In genomic region chr2:26594461-26594933, GRCm38 (mm10) we compare ENCODE assay signal across 20 mouse cellular contexts. TPM values are rescaled to one million over a fixed set of nuclear protein-coding genes. Genes with fewer than 3 reads are reported as not detected.
DNase-seq lines count a peak whose midpoint lies in the region; ATAC-seq and TF ChIP-seq lines count a peak whose summit lies in the region.
"Had no signal": no experiment of that assay in that cellular context is flagged by ENCODE, and none has a peak within 500 bp of the region (broad histone marks: within the 10 kb centered on the region; RNA-seq: fewer than 3 reads in every experiment).

No protein-coding gene starts in this region.

- TF ChIP-seq POLR2A in lung, adult 2 months (IDR thresholded peaks at IDR 0.05; ENCODE audit: borderline replicate concordance, extremely low read depth, low read depth, low read length), result peak; percentile 74; the same call in 1 of the 2 replicates

- H3K36me3 ChIP-seq in heart, embryonic 12.5 days, result peaks cover 55% of the 10 kb centered on the region
- H3K36me3 ChIP-seq in liver, embryonic 12.5 days, result peaks cover 52% of the 10 kb centered on the region
- H3K36me3 ChIP-seq in stomach, embryonic 16.5 days (ENCODE audit: control insufficient read depth, insufficient read depth, low read length), result peaks cover 8% of the 10 kb centered on the region; the same call in 1 of the 2 replicates
- H3K36me3 ChIP-seq in hindbrain, embryonic 11.5 days (ENCODE audit: control insufficient read depth, insufficient read depth, low read length), result no peaks in the 10 kb centered on the region
- H3K36me3 ChIP-seq: midbrain, embryonic 13.5 days had no signal

- H3K4me1 ChIP-seq in heart, embryonic 12.5 days (replicated peaks), result peaks cover 9% of the 10 kb centered on the region; the same call in 1 of the 2 replicates
- H3K4me1 ChIP-seq in lung, adult 2 months (ENCODE audit: control insufficient read depth, insufficient read depth, low read length), result peaks cover 9% of the 10 kb centered on the region
- peaks cover 16% of the 10 kb centered on the region for H3K4me1 ChIP-seq in liver, embryonic 12.5 days
- H3K4me1 ChIP-seq in stomach, embryonic 16.5 days (ENCODE audit: control insufficient read depth, insufficient read depth, low read length), result peaks cover 7% of the 10 kb centered on the region
- no peaks in the 10 kb centered on the region for H3K4me1 ChIP-seq in hindbrain, embryonic 11.5 days (replicated peaks; ENCODE audit: control insufficient read depth, insufficient read depth, low read length)
- H3K4me1 ChIP-seq: forebrain, embryonic 13.5 days; limb, embryonic 13.5 days; midbrain, embryonic 13.5 days had no signal

- H3K4me2 ChIP-seq in heart, embryonic 12.5 days, result no peak overlapping the region
- no peak overlapping the region for H3K4me2 ChIP-seq in liver, embryonic 12.5 days
- H3K4me2 ChIP-seq in stomach, embryonic 16.5 days (ENCODE audit: low read depth, low read length), result no peak overlapping the region
- H3K4me2 ChIP-seq in hindbrain, embryonic 11.5 days (replicated peaks; ENCODE audit: low read depth, low read length), result no peak overlapping the region
- H3K4me2 ChIP-seq: embryonic facial prominence, embryonic 15.5 days; forebrain, embryonic 13.5 days; limb, embryonic 13.5 days; midbrain, embryonic 13.5 days had no signal

- H3K9me3 ChIP-seq in heart, embryonic 12.5 days (replicated peaks), result no peaks in the 10 kb centered on the region
- H3K9me3 ChIP-seq in liver, embryonic 12.5 days (replicated peaks), result no peaks in the 10 kb centered on the region
- H3K9me3 ChIP-seq in stomach, embryonic 16.5 days (replicated peaks; ENCODE audit: control insufficient read depth, low read length), result no peaks in the 10 kb centered on the region
- no peaks in the 10 kb centered on the region for H3K9me3 ChIP-seq in hindbrain, embryonic 11.5 days (ENCODE audit: control insufficient read depth, low read length)
- H3K9me3 ChIP-seq: embryonic facial prominence, embryonic 15.5 days; forebrain, embryonic 13.5 days; G1E; limb, embryonic 13.5 days; midbrain, embryonic 13.5 days had no signal

- H3K9ac ChIP-seq in heart, embryonic 12.5 days, result no peak overlapping the region
- H3K9ac ChIP-seq in liver, embryonic 12.5 days, result no peak overlapping the region
- H3K9ac ChIP-seq in stomach, embryonic 16.5 days (ENCODE audit: low read length), result no peak overlapping the region
- H3K9ac ChIP-seq in hindbrain, embryonic 11.5 days (ENCODE audit: low read depth, low read length), result no peak overlapping the region
- H3K9ac ChIP-seq: embryonic facial prominence, embryonic 15.5 days; forebrain, embryonic 13.5 days; limb, embryonic 13.5 days; midbrain, embryonic 13.5 days had no signal

- no peak overlapping the region for H3K4me3 ChIP-seq in heart, embryonic 12.5 days
- H3K4me3 ChIP-seq in lung, adult 2 months (replicated peaks; ENCODE audit: extremely low read depth, low read depth, low read length), result no peak overlapping the region
- no peak overlapping the region for H3K4me3 ChIP-seq in liver, embryonic 12.5 days
- no peak overlapping the region for H3K4me3 ChIP-seq in stomach, embryonic 16.5 days (replicated peaks; ENCODE audit: low read length)
- no peak overlapping the region for H3K4me3 ChIP-seq in hindbrain, embryonic 11.5 days (ENCODE audit: low read depth, low read length)
- H3K4me3 ChIP-seq: embryonic facial prominence, embryonic 15.5 days; forebrain, embryonic 13.5 days; limb, embryonic 13.5 days; midbrain, embryonic 13.5 days had no signal

- H3K27ac ChIP-seq in heart, embryonic 12.5 days (ENCODE audit: poor library complexity, severe bottlenecking), result no peak overlapping the region
- peak overlapping the region; percentile 53 for H3K27ac ChIP-seq in liver, embryonic 12.5 days
- H3K27ac ChIP-seq in stomach, embryonic 16.5 days (ENCODE audit: low read length), result peak overlapping the region; percentile 77; the same call in 1 of the 2 replicates
- H3K27ac ChIP-seq in hindbrain, embryonic 11.5 days (ENCODE audit: low read depth, low read length), result no peak overlapping the region
- H3K27ac ChIP-seq: embryonic facial prominence, embryonic 15.5 days; forebrain, embryonic 13.5 days; gastrocnemius, adult 2 months; limb, embryonic 13.5 days; midbrain, embryonic 13.5 days had no signal

- no peak for DNase-seq in heart, postnatal 10 days
- DNase-seq in lung, adult 2 months, result no peak
- no peak for DNase-seq in lung, postnatal 4 days
- no peak for DNase-seq in thymus, postnatal 0 days (ENCODE audit: low spot score)
- DNase-seq in hindbrain, embryonic 11.5 days (ENCODE audit: low spot score), result no peak

- TF ChIP-seq CTCF in lung, adult 2 months (IDR thresholded peaks at IDR 0.05; ENCODE audit: insufficient read depth, low read length), result 0 out of 2 replicates have a peak, but pooled peaks have one; percentile 9

- ATAC-seq in heart, embryonic 12.5 days (ENCODE audit: insufficient number of reproducible peaks, low FRiP score), result peak; percentile 5; the same call in 1 of the 2 replicates
- peak; percentile 25 for ATAC-seq in liver, embryonic 12.5 days
- no peak for ATAC-seq in stomach, embryonic 16.5 days (ENCODE audit: insufficient read depth, low FRiP score)
- no peak for ATAC-seq in hindbrain, embryonic 11.5 days (ENCODE audit: low FRiP score)
- ATAC-seq: forebrain, embryonic 13.5 days; midbrain, embryonic 13.5 days had no signal

- WGBS in heart, embryonic 12.5 days, result 76% methylated on average over 7 of the region's 7 CpGs
- 66% methylated on average over 7 of the region's 7 CpGs for WGBS in lung, adult 2 months
- WGBS in liver, embryonic 12.5 days (ENCODE audit: insufficient replicate concordance), result 76% methylated on average over 7 of the region's 7 CpGs
- 81% methylated on average over 7 of the region's 7 CpGs for WGBS in stomach, embryonic 16.5 days
- WGBS in hindbrain, embryonic 11.5 days, result 88% methylated on average over 7 of the region's 7 CpGs

- no peaks in the 10 kb centered on the region for H3K27me3 ChIP-seq in heart, embryonic 12.5 days (replicated peaks)
- H3K27me3 ChIP-seq in liver, embryonic 12.5 days (replicated peaks), result no peaks in the 10 kb centered on the region
- no peaks in the 10 kb centered on the region for H3K27me3 ChIP-seq in stomach, embryonic 16.5 days (ENCODE audit: control insufficient read depth, insufficient read depth, low read length)
- no peaks in the 10 kb centered on the region; the same call in 1 of the 2 replicates for H3K27me3 ChIP-seq in hindbrain, embryonic 11.5 days (ENCODE audit: control insufficient read depth, insufficient read depth, low read length)
- H3K27me3 ChIP-seq: embryonic facial prominence, embryonic 15.5 days; forebrain, embryonic 13.5 days; limb, embryonic 13.5 days; midbrain, embryonic 13.5 days had no signal

- intact Hi-C loops in heart, postnatal 10 days (cut with DNase I), result no loop called here

RNA-seq across cellular contexts. Expression of gene Gm20532, which starts 8.1 kb away (rescaled TPM):
- polyA plus RNA-seq in heart, embryonic 12.5 days (2016; fragmentation: Nextera tagmentation; extraction: Ambion mirVana), result 0.28 TPM in 1 of 2 replicates, not detected in the other
- under 1 TPM in 1 of 2 experiments, not detected in 1; 0.36 TPM for total RNA-seq in heart, postnatal 10 days (2021)
- polyA plus RNA-seq in lung, adult 2 months (2012; rRNA removed), result not detected in 2 replicates
- not detected in 2 replicates for polyA plus RNA-seq in liver, embryonic 12.5 days (2016; fragmentation: Nextera tagmentation; extraction: Ambion mirVana)
- polyA plus RNA-seq in stomach, embryonic 16.5 days (2015; fragmentation: Nextera tagmentation; extraction: Ambion mirVana), result not detected in 2 replicates
- polyA plus RNA-seq in thymus, postnatal 0 days (2015; fragmentation: Nextera tagmentation; extraction: Ambion mirVana), result not detected in 2 replicates
- polyA plus RNA-seq in hindbrain, embryonic 11.5 days (2014; fragmentation: Nextera tagmentation; extraction: Ambion mirVana), result not detected in 2 replicates
- total RNA-seq: adrenal gland, postnatal 4 days; G1E; gastrocnemius, adult 2 months; hematopoietic stem cell, adult 5-6 weeks; left cerebral cortex, adult 18-20 months had no signal
- polyA plus RNA-seq: activated CD4-positive, CD25-positive, alpha-beta regulatory T cell, adult 4 months; cortical plate, adult 2 months; embryonic facial prominence, embryonic 15.5 days; forebrain, embryonic 13.5 days; G1E; limb, embryonic 13.5 days; midbrain, embryonic 13.5 days; neural tube, embryonic 11.5 days had no signal

RNA-seq across cellular contexts. Expression of gene Agpat2, which starts 9.7 kb away (rescaled TPM):
- polyA plus RNA-seq in heart, embryonic 12.5 days (2016; fragmentation: Nextera tagmentation; extraction: Ambion mirVana), result 18.4 and 23.2 TPM in 2 replicates
- 10 to 100 TPM; 53.3 to 78.7 TPM for total RNA-seq in heart, postnatal 10 days (2021)
- 106 and 134 TPM in 2 replicates for polyA plus RNA-seq in lung, adult 2 months (2012; rRNA removed)
- 26.7 and 28.7 TPM in 2 replicates for polyA plus RNA-seq in liver, embryonic 12.5 days (2016; fragmentation: Nextera tagmentation; extraction: Ambion mirVana)
- 66.8 and 72.1 TPM in 2 replicates for polyA plus RNA-seq in stomach, embryonic 16.5 days (2015; fragmentation: Nextera tagmentation; extraction: Ambion mirVana)
- polyA plus RNA-seq in thymus, postnatal 0 days (2015; fragmentation: Nextera tagmentation; extraction: Ambion mirVana), result 14.7 and 14.9 TPM in 2 replicates
- 7.3 and 7.5 TPM in 2 replicates for polyA plus RNA-seq in hindbrain, embryonic 11.5 days (2014; fragmentation: Nextera tagmentation; extraction: Ambion mirVana)

RNA-seq across cellular contexts. Expression of gene Egfl7, which starts 14.7 kb away (rescaled TPM):
- 139 and 146 TPM in 2 replicates for polyA plus RNA-seq in heart, embryonic 12.5 days (2016; fragmentation: Nextera tagmentation; extraction: Ambion mirVana)
- total RNA-seq in heart, postnatal 10 days (2021), result 100 to 1,000 TPM; 325 to 346 TPM
- 1,942 and 2,032 TPM in 2 replicates for polyA plus RNA-seq in lung, adult 2 months (2012; rRNA removed)
- polyA plus RNA-seq in liver, embryonic 12.5 days (2016; fragmentation: Nextera tagmentation; extraction: Ambion mirVana), result 106 and 120 TPM in 2 replicates
- 116 and 120 TPM in 2 replicates for polyA plus RNA-seq in stomach, embryonic 16.5 days (2015; fragmentation: Nextera tagmentation; extraction: Ambion mirVana)
- 43.6 and 50.0 TPM in 2 replicates for polyA plus RNA-seq in thymus, postnatal 0 days (2015; fragmentation: Nextera tagmentation; extraction: Ambion mirVana)
- polyA plus RNA-seq in hindbrain, embryonic 11.5 days (2014; fragmentation: Nextera tagmentation; extraction: Ambion mirVana), result 62.7 and 65.2 TPM in 2 replicates

RNA-seq across cellular contexts. Expression of gene Fam69b, which starts 33.8 kb away (rescaled TPM):
- 16.4 and 17.3 TPM in 2 replicates for polyA plus RNA-seq in heart, embryonic 12.5 days (2016; fragmentation: Nextera tagmentation; extraction: Ambion mirVana)
- 10 to 100 TPM; 13.8 to 16.8 TPM for total RNA-seq in heart, postnatal 10 days (2021)
- polyA plus RNA-seq in lung, adult 2 months (2012; rRNA removed), result 13.1 and 15.1 TPM in 2 replicates
- 4.6 and 5.5 TPM in 2 replicates for polyA plus RNA-seq in liver, embryonic 12.5 days (2016; fragmentation: Nextera tagmentation; extraction: Ambion mirVana)
- 23.2 and 27.3 TPM in 2 replicates for polyA plus RNA-seq in stomach, embryonic 16.5 days (2015; fragmentation: Nextera tagmentation; extraction: Ambion mirVana)
- 11.9 and 12.2 TPM in 2 replicates for polyA plus RNA-seq in thymus, postnatal 0 days (2015; fragmentation: Nextera tagmentation; extraction: Ambion mirVana)
- polyA plus RNA-seq in hindbrain, embryonic 11.5 days (2014; fragmentation: Nextera tagmentation; extraction: Ambion mirVana), result 38.4 and 45.5 TPM in 2 replicates
- polyA plus RNA-seq: G1E had no signal

Comparison
In these comparisons a context has a peak if more than half of its experiments do, and no peak if none do; other contexts are left out.
1. ATAC-seq: peak in heart, embryonic 12.5 days (single experiment) and liver, embryonic 12.5 days (single experiment); none in stomach, embryonic 16.5 days (single experiment) and hindbrain, embryonic 11.5 days (single experiment).
2. H3K27ac ChIP-seq: peak in liver, embryonic 12.5 days (single experiment) and stomach, embryonic 16.5 days (single experiment); none in heart, embryonic 12.5 days (single experiment) and hindbrain, embryonic 11.5 days (single experiment).
3. RNA of gene Egfl7, which starts 14.7 kb away (polyA plus RNA-seq): 1,942 to 2,032 TPM in lung, adult 2 months; 139 to 146 TPM in heart, embryonic 12.5 days, 106 to 120 TPM in liver, embryonic 12.5 days, 116 to 120 TPM in stomach, embryonic 16.5 days, 62.7 to 65.2 TPM in hindbrain, embryonic 11.5 days and 43.6 to 50.0 TPM in thymus, postnatal 0 days; every median in the first group is over 10 times any median in the second.